Mouse (Mus musculus) olfactory bulb, adult 2 months (tissue): Measurements from ENCODE around the gene Nrbf2.

Experiments
- CTCF ChIP-seq: fragments of 200-500 bp; IDR thresholded peaks from 2 replicates; pipeline ENCODE4 v1.5.1; 2012; ENCODE audit warnings: low read depth, mild to moderate bottlenecking, low read length, moderate library complexity; ENCODE audit not compliant: insufficient read depth
- POLR2A ChIP-seq: fragments of 200-500 bp; IDR thresholded peaks from 2 replicates; pipeline ENCODE4 v1.6.1; 2012; ENCODE audit warnings: mild to moderate bottlenecking, low read depth, low read length, moderate library complexity; ENCODE audit not compliant: insufficient read depth

DNA sequence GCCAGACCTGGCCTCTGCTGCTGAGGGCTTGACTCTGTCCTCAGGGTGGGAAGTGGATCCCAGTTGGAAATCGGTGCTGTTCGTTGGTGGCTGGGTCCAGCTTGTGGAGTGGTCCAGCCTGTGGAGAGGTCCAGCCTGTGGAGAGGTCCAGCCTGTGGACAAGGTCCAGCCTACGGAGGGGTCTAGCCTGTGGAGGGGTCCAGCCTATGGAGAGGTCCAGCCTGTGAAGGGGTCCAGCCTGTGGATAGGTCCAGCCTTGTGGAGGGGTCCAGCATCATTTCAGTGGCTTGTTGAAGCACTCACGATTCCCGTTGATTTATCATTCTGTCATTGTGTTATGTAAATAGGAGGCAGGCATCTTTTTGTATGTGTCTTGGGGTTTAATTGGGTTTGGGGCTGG is 43.1 kb upstream of the Nrbf2 start:
- TF ChIP-seq POLR2A (no peak), CTCF (no peak)
